Mouse (Mus musculus) c-Kit-positive CD71-negative TER-119-negative erythroid progenitor cells, embryonic 14.5 days (primary cell): Measurements from ENCODE around the gene Bloc1s4.
"Not testable (repeated sequence)": the region's sequence is repeated elsewhere in the genome, so short reads cannot be mapped to it uniquely, and the experiment has no call there.

ENCODE experiments used
- DNase-seq: peaks from one replicate; pipeline ENCODE4 v3.0.0-alpha.2; 2013; ENCODE audit warnings: low read depth

Gene Bloc1s4

DNA sequence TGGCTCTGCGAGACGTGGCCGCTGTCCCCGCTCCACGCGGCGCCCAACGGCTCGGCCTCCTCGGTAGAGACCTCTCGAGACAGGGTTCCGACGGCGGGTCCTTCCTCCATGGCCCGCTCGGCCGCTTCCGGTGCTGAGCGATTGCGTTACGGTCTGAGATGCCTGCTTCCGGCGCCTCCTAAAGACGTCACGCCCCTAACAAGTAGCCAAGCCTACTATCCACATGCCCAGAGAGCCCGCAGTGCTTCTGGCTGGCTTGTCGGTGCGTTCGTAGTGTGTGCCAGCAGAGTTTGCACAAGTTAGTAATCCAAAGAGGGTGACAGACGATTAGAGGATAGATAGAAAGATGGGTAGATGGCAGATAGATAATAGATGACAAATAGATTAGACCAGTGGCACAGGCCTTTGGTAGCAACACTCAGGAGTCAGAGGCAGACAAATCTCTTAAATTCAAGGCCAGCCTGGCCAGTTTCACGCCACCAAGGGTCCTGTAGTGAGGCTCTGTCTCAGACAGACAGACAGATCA lies at the start of gene Bloc1s4:
Bloc1s4 (minus strand) TSS at position 115 of the 526 bp plus-strand sequence.
- DNase-seq = peak; percentile 80

DNA sequence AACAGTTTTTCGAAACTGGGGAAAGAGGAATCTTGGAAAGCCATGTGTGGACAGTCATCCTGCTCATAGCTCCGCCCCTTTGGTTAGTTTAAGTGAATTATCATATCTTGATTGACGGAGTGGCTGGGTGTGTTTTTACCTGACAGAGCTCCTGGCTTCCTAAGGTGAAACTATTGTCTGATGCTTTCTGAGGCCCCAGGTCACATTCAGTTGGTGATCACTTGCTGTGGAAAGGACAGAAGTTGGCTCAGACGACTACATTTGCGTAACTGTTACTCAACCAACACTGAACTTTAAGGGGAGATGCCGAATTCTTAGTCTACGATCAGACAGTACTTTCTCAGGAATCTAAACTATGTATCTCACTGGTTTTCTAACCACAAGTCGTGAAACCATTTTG lies 48.8 kb upstream of the Bloc1s4 start:
- DNase-seq = no peak

- DNase-seq = peak; percentile 90
Measured at GRCm38 (mm10) chr5:36796296-36797014, 48.0 kb upstream of the Bloc1s4 start, which contains the start of gene Mrfap1. TSS of gene Mrfap1 (minus strand) at chr5:36796772.

DNA sequence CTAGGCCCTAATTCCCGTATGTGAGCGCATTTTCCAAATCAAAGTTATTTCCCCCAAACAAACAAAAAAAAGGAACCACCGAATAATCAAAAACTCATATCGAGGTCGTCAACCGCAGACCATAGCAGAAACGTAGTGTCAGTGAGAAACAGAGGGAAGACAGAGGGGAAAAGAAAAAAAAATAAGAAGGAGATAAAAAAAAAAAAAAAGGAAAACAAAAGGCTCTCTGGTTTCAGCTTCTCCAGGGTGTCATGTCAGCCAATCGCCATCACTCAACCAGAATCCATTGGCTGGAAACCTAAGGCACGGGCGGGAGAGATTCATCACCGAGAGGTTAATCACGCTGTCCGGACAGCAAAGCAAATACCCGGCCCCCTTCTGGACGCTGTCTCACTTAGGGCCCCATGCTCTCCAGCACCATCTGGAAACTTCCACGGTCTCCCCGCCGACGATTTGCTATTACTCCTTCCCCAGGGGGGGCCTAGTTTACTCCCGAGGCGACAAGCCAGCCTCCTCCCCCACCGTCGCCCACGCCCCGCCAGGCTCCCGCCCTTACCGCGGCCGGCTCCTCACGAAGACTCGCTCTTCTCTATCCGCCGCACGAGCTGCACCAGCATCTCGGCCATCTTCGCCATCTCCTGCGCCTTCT lies 47.3 kb upstream of the Bloc1s4 start:
- DNase-seq = not testable (repeated sequence)

DNA sequence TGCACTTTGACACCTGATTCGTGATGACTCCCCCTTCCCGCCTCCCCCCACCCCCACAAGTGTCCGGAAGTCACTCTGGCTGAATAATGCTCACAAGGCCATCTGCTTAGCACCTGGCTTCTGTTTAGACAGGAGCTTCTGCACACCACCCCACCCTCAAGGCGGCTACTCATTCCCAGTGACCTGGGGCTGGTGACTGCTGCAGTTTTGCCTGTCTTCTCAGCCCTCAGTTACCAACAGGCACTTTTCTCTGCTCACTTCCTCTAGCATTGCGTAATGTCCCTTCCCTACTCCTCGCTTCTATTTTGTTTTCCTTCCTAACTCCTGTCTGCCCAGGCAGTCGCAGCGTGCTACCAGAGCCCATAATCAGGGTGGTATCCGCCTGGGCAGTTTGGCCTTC lies 43.4 kb upstream of the Bloc1s4 start:
- no peak for DNase-seq

DNA sequence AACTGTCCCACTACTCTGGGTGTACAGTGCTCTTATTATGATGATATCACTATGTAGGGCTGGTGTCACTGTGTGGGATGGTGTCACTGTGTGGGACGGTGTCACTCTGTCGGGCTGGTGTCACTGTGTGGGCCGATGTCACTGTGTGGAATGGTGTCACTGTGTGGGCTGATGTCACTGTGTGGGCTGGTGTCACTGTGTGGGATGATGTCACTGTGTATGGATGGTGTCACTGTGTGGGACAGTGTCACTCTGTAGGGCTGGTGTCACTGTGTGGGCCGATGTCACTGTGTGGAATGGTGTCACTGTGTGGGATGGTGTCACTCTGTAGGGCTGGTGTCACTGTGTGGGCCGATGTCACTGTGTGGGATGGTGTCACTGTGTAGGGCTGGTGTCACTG lies 37.6 kb upstream of the Bloc1s4 start:
- DNase-seq = no peak

- no peak for DNase-seq
Measured at GRCm38 (mm10) chr5:36779512-36779911, 31.1 kb upstream of the Bloc1s4 start.

GRCm38 (mm10) chr5:36778901-36779300 lies 30.5 kb upstream of the Bloc1s4 start:
- no peak for DNase-seq

- no peak for DNase-seq
Measured at GRCm38 (mm10) chr5:36777186-36777585, 28.7 kb upstream of the Bloc1s4 start.

- no peak for DNase-seq
Measured at GRCm38 (mm10) chr5:36776021-36776575, 27.6 kb upstream of the Bloc1s4 start.

DNA sequence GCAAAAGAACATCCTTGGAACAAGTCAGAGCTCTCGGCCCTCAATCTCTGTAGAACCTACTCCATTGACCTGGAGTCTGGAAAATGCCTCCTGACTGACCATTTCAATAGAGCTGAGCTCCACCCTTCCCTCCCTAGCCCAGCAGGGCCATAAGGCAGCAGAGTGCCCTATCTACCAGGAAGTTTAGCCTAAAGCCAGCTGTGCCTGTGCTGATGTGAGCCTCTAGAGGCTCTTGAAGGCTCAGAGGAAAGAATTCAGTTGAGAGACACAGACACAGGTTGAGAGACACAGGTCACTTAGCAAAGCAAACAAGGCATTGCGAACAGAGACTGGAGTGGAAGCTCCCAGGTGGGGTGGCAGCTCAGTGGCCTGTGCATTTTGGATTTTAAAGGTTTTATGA lies 26.9 kb upstream of the Bloc1s4 start:
- DNase-seq = no peak

DNA sequence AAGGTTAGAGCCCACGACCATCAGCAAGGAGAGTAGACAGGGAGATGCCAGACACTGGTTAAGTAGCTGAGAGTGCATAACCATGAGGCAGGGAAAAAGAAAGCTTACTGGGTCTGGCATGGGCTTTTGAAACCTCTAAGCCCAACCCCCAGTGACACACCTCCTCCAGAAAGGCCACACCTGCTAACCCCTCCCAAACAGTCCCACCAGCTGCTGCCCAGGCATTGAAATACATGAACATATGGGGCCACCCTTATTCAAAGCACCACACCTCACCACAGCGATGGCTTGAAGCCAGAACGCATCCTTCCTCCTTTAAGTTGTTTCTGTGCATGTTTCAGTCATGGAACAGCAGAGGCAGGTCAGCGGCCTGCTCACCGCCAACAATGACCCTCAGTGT lies 24.1 kb upstream of the Bloc1s4 start:
- DNase-seq = no peak

DNA sequence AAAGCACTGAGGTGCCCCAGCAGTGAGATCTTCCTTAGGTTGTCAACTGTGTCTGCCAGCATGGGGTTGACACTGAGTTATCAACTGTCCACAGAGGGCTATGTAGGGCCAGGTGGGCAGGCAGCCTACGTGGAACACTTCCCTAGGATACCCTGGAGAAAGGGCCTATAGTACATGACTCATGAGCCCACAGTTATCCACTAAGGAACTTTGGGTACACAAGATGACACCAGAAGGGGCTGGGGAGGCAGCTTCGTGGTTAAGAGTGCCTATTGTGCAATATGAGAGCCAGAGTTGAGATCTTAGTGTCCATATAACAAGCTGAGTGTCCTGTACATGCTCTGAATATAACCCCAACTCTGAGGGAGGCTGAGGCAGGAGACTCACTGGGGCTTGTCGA lies 21.2 kb upstream of the Bloc1s4 start:
- no peak for DNase-seq

DNA sequence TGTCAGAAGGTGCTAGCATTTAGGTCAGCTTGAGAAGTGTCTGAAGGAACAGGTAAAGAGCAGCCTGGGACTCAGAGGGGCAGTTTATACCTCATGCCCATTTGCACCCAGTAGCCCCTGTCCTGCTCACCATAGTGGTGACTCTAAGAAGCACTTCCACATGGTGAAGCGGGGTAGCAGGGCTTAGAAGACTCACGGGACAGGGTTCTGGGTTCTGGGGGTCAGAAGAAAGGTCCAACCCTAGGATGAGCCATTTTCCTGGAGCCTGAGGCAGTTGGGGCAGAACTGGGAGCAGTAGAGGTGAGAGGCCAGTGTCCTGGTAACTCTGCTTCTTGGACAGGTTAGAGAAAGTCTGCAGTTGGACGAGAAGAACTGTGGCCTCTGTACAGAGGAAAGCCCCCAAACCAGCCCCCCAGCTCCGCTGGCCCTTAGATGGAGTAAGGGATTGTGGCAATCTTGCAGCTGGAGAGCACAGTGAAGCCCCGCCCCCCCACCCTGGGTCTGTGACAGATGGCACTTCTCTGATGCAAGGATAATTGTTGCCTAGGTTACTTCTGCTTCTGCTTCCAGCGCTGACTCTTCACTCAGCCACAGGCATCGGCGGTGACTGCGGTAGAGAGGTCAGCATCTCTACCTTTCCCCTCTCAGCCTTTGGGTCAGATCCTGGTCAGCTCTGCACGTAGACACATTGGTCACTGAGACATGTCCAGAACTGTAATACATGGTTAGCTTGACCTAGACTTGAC lies 18.7 kb upstream of the Bloc1s4 start:
- no peak for DNase-seq

DNA sequence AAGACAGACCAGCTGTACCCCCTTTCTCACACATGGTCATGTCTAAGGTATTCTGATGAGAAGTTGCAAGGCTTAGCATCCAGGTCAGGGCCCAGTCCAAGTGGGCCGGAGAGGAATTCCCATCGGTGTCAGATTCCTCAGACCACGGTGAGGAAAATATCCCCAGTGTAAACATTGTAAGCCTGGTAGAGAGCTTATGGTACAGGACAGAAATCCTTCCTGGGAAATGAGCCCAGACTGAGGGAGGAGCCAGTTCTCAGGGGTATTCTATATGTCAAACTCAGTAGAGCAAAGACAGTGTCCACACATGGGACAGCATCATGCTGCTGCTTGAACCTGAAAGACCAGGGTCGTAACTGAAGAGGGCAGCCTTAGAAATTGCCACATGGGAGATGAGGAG lies 11.4 kb upstream of the Bloc1s4 start:
- no peak for DNase-seq

DNA sequence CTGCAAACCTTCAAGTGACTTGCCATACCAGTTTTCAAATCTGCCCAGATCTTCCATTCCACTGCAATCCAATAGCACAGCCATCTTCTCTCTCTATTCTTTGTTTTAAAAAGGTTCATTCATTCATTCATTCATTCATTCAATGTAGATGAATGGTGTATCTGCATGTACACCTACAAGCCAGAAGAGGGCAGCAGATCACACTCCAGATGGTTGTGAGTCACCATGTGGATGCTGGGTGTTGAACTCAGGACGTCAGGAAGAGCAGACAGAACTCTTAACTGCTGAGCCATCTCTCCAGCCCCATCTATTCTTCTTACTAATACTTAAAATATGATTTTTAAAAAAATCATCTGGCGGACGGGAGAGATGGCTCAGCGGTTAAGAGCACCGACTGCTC lies 8.6 kb upstream of the Bloc1s4 start:
- DNase-seq = no peak

DNA sequence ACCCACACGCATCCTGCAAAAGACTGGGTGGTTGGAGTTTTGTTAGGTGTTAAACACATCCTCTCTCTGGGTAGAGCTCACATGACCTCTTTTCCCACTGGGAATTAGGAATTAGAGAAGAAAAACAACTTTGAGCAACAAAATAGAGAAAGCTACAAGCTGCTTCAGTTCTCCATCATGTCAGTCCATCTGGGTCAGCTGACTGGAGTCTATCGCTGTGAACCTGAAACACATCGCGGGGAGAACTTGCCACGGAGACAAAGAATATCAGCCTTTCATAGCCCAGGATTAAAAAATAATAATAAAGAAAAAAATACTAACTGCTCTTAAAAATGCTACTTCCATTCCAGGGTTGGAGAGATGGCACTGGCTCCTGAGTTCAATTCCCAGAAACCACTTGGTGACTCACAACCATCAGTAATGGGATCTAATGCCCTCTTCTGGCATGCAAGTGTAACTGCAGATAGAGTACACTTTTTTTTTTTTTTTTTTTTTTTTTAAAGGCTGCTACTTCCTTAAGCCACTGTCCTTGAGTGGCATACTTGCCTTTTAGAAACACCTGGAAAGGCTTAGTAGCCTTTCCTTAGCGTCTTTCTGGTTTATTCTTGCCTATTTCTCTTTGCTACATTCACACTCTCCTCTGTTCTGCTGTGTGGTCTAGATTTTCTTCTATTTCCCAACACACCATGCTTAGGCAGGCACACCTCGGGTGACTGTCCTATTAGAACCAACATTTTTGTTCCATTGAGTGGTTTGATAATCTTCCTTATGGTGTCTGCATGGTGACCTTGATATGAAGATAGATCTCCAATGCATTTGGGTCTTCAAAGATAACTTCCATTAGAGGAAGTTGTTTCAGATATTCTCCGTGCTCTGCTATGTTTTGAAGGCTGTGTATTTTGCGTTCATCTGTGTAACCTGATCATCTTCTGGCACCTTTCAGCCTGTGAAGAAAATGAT lies 1.9 kb upstream of the Bloc1s4 start:
- no peak for DNase-seq

DNA sequence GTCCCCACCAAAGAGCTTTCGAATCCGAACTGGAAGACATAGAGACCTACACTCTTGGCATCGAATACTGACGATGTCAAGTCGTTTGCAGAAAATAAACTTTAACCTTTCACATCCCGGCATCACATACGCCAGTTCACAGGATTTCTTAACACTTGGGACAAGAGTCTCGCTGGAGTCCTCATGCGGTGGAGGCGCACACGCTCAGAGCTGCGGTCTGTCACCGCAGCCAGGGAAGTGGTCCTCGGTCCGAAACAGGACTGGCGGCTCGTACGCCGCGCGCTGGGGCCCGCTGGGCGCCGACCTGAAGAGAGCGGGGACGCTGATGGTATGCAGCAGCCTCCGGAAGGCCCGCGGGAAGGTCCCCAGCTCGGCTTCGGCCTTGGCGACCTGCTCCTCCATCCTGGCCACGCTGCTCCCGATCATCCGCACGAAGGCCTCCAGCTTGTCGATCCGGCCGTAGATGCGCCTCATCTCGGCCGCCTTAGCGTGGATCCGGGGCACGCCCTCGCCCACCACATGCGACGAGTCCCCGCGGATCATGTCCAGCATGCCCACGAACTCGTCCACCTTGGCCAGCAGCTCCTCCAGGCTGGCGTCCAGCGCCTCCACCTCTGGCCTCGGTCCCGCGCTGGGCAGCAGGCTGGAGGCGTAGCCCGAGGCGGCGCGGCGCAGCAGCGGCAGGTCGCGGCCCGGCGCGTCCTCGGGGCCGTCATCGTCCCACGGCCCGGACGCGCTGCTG lies 485 bp downstream of the Bloc1s4 start:
- DNase-seq = no peak

DNA sequence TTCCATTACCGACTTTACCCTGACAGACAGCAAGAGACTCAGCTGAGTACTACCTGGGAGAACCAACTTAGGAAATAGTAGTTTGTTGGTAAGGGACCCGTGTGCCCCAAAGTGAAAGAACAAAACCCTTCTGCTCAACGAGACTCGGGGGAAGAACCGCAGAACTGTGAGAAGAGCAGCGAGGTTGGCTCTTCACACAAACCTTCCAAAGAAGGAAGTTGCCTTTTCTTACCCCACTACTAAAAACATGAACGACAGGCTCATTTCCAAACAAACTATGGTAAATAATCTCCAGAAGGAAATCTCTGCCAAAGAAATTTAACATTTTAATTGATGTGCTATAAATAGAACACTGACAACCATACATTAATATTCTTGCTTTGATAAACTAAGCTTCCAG lies 1.4 kb downstream of the Bloc1s4 start:
- no peak for DNase-seq

DNA sequence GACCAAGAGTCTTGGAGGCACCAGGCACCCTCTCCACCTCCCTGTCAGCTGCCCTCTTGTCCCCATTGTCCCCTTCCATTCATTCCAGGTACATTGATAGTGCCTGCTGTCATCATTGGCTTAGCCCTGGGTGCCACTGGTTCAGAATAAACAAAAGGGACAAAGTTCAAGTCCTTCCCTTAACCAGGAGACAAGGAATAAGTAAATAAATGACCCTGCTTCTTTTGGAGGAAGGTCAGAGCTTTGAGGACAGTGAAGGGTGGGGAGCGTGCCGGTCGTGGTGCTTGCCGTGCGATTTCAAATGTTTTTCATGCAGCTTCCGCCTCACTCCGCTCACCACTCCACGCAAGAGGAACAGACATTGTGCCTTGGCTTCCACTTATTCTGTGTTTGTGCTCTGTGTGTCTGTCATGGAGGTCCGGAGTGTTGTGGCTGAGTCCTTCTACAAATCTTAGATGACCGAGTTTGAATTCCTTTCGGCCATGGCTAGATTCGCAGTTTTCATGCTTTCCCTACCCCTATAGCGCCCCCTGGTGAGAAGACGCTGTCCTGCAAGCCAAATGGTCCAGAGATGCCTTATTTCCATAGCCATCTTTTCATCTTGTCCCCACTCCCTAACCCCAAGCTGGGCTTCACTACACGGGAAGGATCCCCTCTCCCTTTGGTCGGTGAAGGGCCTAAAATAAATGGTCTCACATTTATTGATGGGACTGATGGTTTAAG lies 6.2 kb downstream of the Bloc1s4 start:
- DNase-seq = peak; percentile 78
